Mouse (Mus musculus) kidney, adult 11 months (tissue): ENCODE data around the gene 1700123L14Rik.
"Not testable (repeated sequence)": the region's sequence is repeated elsewhere in the genome, so short reads cannot be mapped to it uniquely, and the experiment has no call there.

Experiments
- DNase-seq: peaks from one replicate; pipeline ENCODE4 v3.0.0; 2022

The 1700123L14Rik gene

DNA sequence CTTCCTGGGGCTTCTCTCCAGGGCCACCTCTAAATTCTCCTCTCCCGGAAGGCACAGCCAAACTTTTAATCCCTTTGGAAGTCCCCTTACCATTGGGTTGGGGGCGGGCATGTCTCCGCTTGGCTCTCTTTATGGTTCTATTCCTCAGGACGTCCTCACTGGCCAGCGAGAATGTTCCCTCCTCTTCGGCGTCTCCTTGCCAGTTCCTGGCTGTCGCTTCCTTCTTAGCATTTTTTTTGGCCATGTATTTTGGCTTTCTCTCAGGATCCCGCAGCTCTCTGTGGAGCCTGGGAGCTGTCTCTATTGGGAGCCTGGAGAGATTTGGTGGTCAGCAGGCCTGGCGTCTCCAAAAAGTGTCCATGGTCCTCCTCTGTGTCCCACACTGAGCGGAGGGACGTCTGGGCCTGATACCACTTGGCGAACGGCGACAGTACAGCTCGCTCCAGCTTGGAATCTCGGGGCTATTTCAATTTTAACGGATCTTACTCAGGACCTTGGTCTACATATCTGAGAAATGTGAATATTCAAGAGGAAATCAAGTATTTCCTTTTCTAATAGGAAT, at the start of gene 1700123L14Rik:
TSS of gene 1700123L14Rik (minus strand) at position 426 of the 562 bp plus-strand sequence.
- DNase-seq = no peak

DNA sequence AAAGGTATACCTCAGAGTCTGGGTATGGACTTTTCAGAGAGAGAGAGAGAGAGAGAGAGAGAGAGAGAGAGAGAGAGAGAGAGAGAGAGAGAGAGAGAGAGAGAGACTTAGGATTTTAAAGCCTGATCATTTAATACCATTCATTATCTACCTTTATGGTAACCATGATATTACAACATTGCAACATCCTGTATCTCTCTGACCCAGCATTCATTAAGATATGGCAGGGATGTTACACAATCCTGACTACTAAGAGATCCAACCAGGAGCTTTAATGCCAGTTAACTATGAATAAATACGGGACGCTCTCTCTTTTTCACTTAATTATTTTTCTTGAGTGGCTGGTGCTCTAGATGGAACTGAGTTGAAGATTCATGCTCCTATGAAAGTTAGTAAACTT, 39.4 kb upstream of the 1700123L14Rik start:
- no peak for DNase-seq

DNA sequence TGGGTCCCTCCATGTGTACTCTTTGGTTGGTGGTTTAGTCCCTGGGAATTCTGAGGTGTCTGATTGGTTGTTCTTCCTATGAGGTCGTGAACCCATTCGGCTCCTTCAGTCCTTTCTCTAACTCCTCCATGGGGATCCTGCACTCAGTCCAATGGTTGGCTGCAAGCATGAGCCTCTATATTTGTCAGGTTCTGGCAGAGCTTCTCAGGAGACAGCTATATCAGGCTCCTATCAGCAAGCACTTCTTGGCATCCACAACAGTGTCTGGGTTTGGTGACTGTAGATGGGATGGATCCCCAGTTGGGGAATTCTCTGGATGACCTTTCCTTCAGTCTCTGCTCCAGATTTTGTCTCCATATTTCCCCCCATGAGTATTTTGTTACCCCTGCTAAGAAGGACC, 32.9 kb upstream of the 1700123L14Rik start:
- DNase-seq = not testable (repeated sequence)

DNA sequence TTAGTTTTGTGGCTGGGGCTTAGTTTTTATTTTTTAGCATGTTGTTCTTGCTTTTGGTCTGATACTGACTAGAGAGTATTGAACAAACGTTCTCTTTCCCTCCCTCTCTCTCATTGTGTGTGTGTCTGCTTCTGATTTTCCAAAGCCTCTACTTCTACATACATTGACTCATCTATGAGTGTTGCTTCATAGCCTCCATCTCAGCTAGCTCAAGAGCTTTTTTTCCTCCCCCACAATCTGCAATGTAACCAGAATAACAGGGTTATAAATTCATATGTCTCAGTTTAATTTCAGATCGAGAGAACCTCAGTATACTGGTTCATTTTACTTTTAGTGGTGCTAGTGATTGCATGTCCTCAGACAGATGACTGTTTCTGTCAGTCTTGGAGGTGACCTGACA, 20.5 kb upstream of the 1700123L14Rik start:
- DNase-seq = no peak

DNA sequence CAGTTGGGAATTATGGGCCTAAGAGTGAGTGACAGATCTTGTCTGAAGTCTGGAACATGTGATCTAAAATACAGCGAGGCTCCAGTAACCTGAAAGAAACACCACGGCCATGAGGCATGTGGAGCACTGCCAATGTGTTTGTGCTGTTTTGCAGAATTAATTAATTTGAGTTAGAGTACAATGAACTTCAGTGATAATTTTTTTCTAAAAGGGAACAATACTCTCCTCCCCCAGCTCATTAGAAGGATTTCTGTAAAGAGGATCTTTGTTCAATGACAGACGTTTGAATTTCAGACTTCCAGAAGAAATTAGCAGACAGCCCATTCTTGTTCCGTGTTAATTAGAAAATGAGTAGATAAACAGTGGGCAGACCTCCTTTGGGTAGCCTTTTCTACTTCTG, 17.3 kb upstream of the 1700123L14Rik start:
- no peak for DNase-seq

DNA sequence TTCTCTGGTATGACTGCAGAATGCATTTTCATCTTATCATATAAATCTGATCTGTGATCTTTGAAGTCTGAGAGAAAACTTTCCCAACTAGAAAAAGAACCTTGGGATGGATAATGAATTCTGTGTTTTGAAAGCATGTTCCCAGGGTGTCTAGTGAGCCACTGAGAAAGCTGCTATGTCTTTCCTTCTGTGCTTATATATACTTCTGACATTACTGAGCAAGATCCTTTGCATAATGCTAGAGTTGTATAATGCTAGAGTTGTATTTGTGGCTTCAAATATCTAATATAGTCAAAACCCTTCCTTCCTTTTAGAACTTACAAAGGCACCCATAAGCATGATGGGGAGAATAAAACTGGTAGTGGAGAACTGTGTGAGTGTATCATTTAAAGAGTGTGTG, 12.5 kb upstream of the 1700123L14Rik start:
- no peak for DNase-seq

DNA sequence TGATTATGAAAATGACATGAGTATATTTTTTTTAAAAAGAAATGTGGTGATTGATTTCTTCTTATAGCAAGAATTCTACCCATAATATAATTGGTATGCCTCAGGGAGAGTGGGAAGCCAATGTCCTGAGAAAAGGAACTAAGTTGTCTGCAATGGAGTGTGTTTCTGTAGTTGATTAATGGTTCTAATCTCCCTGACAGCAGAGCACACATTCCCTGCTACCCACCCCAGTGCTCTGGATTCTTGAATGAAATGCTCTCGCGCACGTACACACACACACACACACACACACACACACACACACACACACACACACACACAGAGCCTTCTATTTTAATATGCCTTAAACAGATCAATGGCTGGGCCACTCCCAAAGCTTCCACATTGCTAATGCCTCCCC, 7.6 kb upstream of the 1700123L14Rik start:
- no peak for DNase-seq

DNA sequence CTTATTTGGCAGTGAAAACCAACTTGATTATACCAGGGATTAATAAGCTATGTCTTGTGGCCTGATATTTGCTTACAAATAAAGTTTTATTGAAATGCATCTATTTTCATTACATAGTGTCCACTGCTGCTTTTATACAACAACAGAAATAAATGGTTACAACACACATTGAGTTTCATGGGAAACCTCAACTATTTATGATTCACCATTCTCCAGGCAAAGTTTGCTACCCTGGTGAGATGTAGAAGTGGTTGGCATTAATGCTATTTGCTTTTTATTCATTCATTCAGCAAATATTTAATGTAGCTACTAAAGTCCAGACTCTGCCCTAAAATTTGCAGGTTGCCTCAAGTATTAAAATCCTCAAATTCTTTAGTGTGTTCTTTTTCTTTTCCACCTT, 988 bp upstream of the 1700123L14Rik start:
- DNase-seq = no peak

DNA sequence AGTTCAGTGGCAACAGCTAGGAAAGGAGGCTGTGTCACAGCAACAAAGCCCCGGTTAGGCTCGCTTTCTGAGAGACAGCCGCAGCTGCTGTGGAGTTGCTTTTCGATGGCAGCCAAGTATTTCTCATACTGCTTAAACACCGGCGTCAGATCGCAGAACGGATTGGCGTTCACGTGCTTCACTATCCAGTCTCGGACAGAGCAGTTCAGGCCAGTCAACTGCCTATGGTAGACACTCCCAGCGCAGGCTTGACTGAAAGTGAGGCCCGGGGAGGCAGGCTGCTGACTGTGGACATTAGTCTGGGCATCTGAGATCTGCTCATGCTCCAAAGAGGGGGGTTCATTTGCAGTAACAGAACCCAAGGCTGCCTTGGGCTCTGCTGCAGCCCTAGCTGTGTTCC, 640 bp downstream of the 1700123L14Rik start:
- no peak for DNase-seq

DNA sequence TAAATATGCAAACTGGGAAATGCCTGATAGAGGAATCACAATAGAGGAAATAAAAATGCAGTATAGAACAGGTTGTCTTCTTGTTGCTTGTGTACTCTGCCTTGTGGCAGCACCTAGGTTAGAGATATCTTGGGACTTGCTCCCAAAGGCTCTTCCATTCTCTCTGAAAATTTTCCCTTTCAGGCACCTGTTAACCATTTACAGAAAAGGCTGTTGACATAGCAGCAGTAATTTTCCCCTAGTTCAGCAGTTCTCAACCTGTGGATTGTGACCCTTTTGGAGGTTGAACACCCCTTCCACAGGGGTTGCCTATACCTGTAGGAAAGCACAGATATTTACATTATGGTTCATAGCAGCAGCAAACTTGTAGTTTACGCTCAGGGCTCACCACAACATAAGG, 22.7 kb downstream of the 1700123L14Rik start:
- no peak for DNase-seq

DNA sequence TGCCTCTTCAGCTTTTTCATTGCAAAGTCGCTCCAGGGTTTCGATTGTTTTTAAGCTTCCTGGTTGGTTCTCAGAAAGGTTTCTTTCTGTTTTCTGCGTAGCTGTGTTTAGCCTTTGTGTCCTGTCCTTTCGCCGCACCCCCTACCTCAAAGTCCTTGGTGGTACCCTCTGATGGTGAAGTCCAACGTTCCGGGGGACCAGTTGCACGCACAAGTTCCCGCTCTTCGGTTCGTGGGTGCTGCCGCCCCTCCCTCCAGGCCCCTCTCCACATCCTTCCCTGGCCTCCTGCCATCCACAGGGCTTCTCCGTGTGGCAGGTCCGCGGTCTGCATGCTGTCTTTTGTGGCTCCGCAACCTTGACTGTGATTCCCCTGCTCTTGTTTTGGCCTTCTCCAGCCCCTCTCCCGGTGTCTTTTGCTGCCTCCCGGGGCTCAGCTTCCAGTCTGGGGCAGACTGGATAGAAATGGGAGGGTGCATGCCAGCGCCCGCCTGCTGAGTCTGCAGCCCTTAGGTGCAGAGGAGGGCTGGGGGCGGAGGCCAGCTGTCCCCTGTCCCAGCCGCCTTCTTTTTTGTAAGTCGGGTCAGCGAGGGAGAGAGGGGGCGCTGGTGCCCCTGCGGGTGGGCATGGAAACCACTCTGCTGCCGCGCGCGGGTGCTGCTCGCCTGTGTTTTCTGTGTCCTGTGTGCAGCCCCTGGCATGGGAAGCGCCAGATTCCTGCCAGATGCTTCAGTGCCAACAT, 49.3 kb downstream of the 1700123L14Rik start:
- DNase-seq = peak; percentile 4

DNA sequence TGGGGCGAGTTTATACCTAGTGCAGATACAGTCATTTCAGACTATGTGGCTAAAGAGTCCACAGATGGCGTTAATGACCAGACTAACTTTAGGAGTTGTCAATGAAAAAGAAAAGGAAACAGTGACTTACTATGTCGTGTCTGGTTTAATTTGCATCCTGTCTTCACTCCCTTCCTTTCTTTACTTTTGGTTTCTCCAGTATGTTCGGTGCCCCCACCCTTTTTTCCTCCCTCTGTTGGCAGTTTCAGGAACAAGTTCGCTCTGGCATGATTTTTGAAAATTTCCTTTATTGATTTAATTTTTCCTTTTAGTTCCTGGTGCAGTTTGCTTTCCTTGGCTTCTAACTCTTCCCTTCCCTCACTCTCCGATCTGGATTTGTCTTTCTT, 49.9 kb downstream of the 1700123L14Rik start:
- no peak for DNase-seq
